Mouse (Mus musculus) R1 (cell line): ENCODE data around the gene Ywhaq.

Experiments
- DNase-seq: peaks from one replicate; pipeline ENCODE4 v3.0.0-alpha.2; 2018; ENCODE audit warnings: low read depth, low spot score

Ywhaq gene

GRCm38 (mm10) chr12:21417100-21418070, at the start of gene Ywhaq:
Gene Ywhaq, minus strand, starts transcription at chr12:21417637.
- peak; percentile 99 for DNase-seq

DNA sequence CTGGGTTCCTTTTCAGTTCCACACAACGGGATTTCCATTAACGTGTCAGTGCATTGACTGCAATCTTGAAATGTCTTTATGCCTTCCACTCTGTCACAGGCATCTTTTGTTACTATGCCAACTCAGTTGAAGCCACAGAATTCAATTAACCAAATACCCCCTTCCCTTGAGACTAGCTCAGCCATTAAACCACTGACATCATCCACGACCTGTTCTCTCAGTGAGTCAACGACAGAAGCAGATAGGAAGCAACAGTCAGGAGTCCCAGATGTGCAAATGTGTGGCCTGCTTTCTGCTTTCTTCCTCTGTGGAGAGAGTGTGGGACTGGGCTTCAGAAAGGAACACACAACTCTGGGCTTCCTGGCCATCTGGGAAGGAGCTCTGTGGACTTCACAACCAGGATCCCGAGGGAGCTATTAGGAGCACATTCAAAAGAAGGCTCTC, 46.0 kb upstream of the Ywhaq start:
- DNase-seq = no peak

DNA sequence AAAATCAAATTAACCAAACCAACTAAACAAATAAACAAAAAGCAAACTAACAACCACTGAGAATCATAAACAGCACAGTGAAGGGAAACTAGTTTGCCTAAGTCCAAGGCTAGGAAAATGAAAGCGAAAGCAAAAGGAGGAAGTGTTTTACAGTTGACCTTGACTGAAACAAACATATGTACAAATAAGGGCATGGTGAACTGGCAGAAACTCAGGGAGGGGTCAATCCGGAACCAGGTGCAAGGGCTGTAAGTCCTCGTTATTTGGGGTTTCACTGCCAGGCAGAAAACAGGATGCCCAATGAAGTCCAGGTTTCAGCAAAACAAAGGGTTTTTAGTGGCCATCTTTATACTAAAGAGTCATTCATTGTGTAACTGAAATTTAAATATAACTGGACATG, 45.2 kb upstream of the Ywhaq start:
- DNase-seq = peak; percentile 95

GRCm38 (mm10) chr12:21459681-21460080, 42.2 kb upstream of the Ywhaq start:
- no peak for DNase-seq

DNA sequence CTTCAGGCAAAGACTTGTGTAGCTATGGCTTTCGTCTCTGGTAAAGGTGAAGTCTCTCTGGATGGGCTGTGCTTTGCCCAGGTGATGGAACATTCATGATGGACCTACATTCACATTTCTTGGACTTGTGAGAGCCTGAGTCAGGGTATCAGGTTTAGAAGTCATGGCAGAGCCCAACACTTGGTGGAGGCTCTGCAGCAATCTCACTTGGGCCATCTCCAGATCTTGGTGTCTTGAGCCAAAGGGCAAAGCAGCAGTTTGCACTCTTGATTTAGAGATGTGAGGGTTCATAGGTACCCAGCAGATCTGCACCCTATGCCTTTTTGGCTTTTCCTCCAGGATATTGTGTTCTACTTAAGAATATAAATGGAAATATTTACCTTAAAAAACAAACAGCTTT, 38.6 kb upstream of the Ywhaq start:
- no peak for DNase-seq

- peak; percentile 47 for DNase-seq
Measured at GRCm38 (mm10) chr12:21451752-21452151, 34.3 kb upstream of the Ywhaq start.

- no peak for DNase-seq
Measured at GRCm38 (mm10) chr12:21451351-21451750, 33.9 kb upstream of the Ywhaq start.

- no peak for DNase-seq
Measured at GRCm38 (mm10) chr12:21443783-21444182, 26.3 kb upstream of the Ywhaq start.

GRCm38 (mm10) chr12:21441870-21442269, 24.4 kb upstream of the Ywhaq start:
- DNase-seq = peak; percentile 84

- DNase-seq = peak; percentile 63
Measured at GRCm38 (mm10) chr12:21439428-21439827, 22.0 kb upstream of the Ywhaq start.

DNA sequence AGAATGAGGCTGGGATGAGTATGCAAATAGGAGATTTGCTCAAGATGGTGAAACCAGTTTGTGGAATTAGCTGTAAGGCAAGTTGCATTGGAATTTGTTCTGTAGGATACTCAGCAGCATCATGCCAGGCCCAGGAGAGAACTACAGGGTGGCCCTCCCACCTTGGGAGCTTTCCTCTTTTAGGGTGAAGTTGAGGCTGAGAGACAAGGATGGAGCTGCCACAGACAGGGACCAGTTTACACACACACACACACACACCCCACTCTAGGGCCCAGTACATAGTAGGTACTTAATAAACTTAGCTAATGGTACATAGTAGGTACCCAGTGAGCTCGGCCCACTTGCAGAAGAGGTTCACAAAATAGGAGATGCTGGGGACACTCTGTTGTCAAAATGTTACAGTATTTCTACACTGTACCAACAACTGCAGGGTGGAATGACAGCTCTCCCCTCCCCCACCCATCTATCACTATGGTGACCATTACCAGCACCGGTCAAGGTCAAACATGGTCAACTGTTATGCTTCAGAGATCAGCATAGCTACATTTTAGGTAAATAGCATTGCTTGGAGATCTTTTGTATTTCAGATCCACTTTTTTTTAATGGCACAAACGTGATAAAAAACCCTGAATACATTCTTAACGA, 21.4 kb upstream of the Ywhaq start:
- DNase-seq = peak; percentile 73

- peak; percentile 88 for DNase-seq
Measured at GRCm38 (mm10) chr12:21438294-21438693, 20.9 kb upstream of the Ywhaq start.

- peak; percentile 97 for DNase-seq
Measured at GRCm38 (mm10) chr12:21431950-21432349, 14.5 kb upstream of the Ywhaq start.

DNA sequence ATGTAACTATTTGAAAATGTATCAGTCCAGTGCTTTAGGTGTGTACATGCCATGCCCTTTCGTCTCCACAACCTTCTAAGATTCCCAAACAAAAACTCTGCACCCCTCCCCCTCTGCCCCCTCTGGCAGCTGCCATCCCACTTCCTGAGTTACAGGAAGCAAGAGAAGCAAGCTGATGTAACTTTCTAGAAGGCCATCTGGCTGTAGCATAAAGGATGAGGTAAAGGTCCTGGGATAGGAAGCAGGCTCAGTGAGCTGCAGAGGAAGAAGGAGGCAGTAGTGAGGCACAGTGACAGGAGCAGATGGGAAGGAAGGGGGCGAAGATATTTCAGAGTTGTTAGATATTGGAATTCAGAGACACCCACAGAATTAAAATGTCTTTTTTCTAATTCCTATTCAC, 13.6 kb upstream of the Ywhaq start:
- peak; percentile 81 for DNase-seq

GRCm38 (mm10) chr12:21430140-21430539, 12.7 kb upstream of the Ywhaq start:
- DNase-seq = no peak

GRCm38 (mm10) chr12:21429021-21429420, 11.6 kb upstream of the Ywhaq start:
- peak; percentile 86 for DNase-seq

- peak; percentile 87 for DNase-seq
Measured at GRCm38 (mm10) chr12:21426065-21426940, 8.9 kb upstream of the Ywhaq start.

- DNase-seq = peak; percentile 48
Measured at GRCm38 (mm10) chr12:21424683-21425082, 7.2 kb upstream of the Ywhaq start.

DNA sequence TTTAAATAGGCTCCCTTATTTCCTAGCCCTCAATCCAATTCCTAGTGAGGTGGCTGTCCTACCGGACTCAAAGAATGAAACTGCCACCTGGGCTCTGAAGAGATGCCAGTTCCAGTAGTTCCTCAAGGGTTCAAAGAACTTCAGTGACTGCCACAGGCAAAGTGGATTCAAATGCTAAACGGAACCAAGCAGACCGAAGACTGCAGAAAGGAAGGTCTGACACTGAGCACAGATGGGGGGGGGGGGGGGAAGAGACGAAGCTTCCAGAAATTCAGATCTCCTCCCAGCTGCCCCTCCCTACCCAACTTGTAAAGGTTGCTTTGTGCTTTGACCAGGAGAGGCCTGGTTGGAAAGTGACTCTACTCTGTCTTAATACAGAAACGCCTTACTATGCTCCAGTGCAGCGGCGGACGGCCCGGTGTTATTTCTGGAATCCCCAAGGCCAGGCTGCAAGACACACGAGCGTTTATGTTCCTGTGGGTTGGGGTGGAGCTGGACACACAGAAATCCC, 1.2 kb upstream of the Ywhaq start:
- peak; percentile 92 for DNase-seq

GRCm38 (mm10) chr12:21418083-21418482, 646 bp upstream of the Ywhaq start:
- DNase-seq = no peak

DNA sequence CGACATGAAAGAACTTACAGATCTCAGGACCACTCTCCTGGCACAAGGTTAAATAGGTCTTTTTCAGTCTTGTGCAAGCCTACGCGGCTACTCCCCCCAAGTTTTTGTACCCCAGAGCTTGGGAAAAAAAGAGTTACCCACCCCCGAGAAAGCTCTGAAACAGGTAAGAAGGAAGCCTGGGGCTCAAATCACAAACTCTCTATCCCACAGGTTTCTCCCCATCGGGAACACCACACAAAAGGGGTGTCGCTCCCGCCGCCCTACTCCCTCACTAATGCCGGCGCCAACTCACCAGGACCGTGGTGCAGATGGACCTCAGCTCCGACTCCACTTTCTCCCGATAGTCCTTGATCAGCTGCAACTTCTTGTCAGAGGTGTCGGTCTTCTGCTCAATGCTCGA, 931 bp downstream of the Ywhaq start:
- no peak for DNase-seq
